ENCODE assay signal across 8 mouse cellular contexts in genomic region chr6:90607196-90607595, GRCm38 (mm10). TPM values are rescaled to one million over a fixed set of nuclear protein-coding genes. Genes with fewer than 3 reads are reported as not detected.
DNase-seq lines count a peak whose midpoint lies in the region; ATAC-seq and TF ChIP-seq lines count a peak whose summit lies in the region.

No protein-coding gene starts in this region.

- ATAC-seq in erythroblast, adult 5-6 weeks (replicated peaks; ENCODE audit: low FRiP score, poor library complexity, severe bottlenecking), result peak; percentile 65
- 0 out of 2 replicates have a peak, but pooled peaks have one; percentile 36 for ATAC-seq in megakaryocyte, adult 5-6 weeks (ENCODE audit: poor library complexity, severe bottlenecking)

- no peak for TF ChIP-seq POLR2A in kidney, adult 2 months (IDR thresholded peaks at IDR 0.05; ENCODE audit: low read depth, low read length)
- TF ChIP-seq POLR2A in bone marrow, adult 2 months (IDR thresholded peaks at IDR 0.05; ENCODE audit: borderline replicate concordance, control insufficient read depth, low read depth, low read length), result no peak
- TF ChIP-seq POLR2A in thymus, adult 2 months (IDR thresholded peaks at IDR 0.05; ENCODE audit: control insufficient read depth, extremely low read depth, insufficient read depth, low read length, poor library complexity), result no peak

- 14% methylated on average over 5 of the region's 5 CpGs for WGBS in kidney, adult 2 months
- 10% methylated on average over 5 of the region's 5 CpGs for WGBS in bone marrow, adult 2 months
- WGBS in thymus, adult 2 months, result 17% methylated on average over 5 of the region's 5 CpGs

- peak; percentile 87 for TF ChIP-seq CTCF in kidney, adult 2 months (conservative IDR thresholded peaks at IDR 0.05; ENCODE audit: insufficient read depth, insufficient read length, low read depth, low read length)
- peak; percentile 83 for TF ChIP-seq CTCF in E14TG2a.4 (conservative IDR thresholded peaks at IDR 0.05; ENCODE audit: low read length)
- peak; percentile 96 for TF ChIP-seq CTCF in bone marrow, adult 2 months (IDR thresholded peaks at IDR 0.05; ENCODE audit: control insufficient read depth, insufficient read depth, low read length)
- peak; percentile 80; the same call in 1 of the 2 replicates for TF ChIP-seq CTCF in thymus, adult 2 months (IDR thresholded peaks at IDR 0.05; ENCODE audit: borderline replicate concordance, control insufficient read depth, extremely low read depth, insufficient read depth, low read length, poor library complexity)

- peak; percentile 69 for DNase-seq in kidney, adult 2 months
- DNase-seq in kidney, adult 11 months, result no peak
- peak; percentile 58 to 76 for DNase-seq in layer of hippocampus, postnatal 10 days (ENCODE audit: low spot score in 2 of 2)
- DNase-seq in thymus, adult 2 months, result peak; percentile 65

- no peaks in the 10 kb centered on the region for H3K9me3 ChIP-seq in E14TG2a.4 (ENCODE audit: low read length)

- peaks cover 5% of the 10 kb centered on the region for H3K4me1 ChIP-seq in kidney, adult 2 months (ENCODE audit: control insufficient read depth, insufficient read depth, low read length)
- H3K4me1 ChIP-seq in E14TG2a.4 (replicated peaks; ENCODE audit: low read depth, low read length), result peaks cover 9% of the 10 kb centered on the region
- peaks cover 7% of the 10 kb centered on the region for H3K4me1 ChIP-seq in bone marrow, adult 2 months (ENCODE audit: control insufficient read depth, insufficient read depth, low read length)
- peaks cover 17% of the 10 kb centered on the region for H3K4me1 ChIP-seq in thymus, adult 2 months (replicated peaks; ENCODE audit: control insufficient read depth, insufficient read depth, low read length)

- H3K27me3 ChIP-seq in kidney, adult 2 months (replicated peaks; ENCODE audit: control insufficient read depth, insufficient read depth, low read length), result no peaks in the 10 kb centered on the region
- H3K27me3 ChIP-seq in E14TG2a.4 (ENCODE audit: insufficient read depth, low read length), result peaks cover 24% of the 10 kb centered on the region
- H3K27me3 ChIP-seq in thymus, adult 2 months (ENCODE audit: control insufficient read depth, insufficient read depth, low read length), result no peaks in the 10 kb centered on the region

- no peak overlapping the region for H3K4me3 ChIP-seq in kidney, adult 2 months (ENCODE audit: insufficient read depth, low read depth, low read length)
- H3K4me3 ChIP-seq in E14TG2a.4 (replicated peaks; ENCODE audit: low read length), result no peak overlapping the region
- no peak overlapping the region for H3K4me3 ChIP-seq in bone marrow, adult 2 months (replicated peaks; ENCODE audit: control insufficient read depth, low read depth, low read length)
- H3K4me3 ChIP-seq in thymus, adult 2 months (ENCODE audit: control insufficient read depth, insufficient read depth, low read length), result no peak overlapping the region

- no peaks in the 10 kb centered on the region for H3K36me3 ChIP-seq in kidney, adult 2 months (ENCODE audit: control insufficient read depth, insufficient read depth, low read length)
- H3K36me3 ChIP-seq in E14TG2a.4 (ENCODE audit: insufficient read depth, low read length), result no peaks in the 10 kb centered on the region
- H3K36me3 ChIP-seq in thymus, adult 2 months (ENCODE audit: control insufficient read depth, insufficient read depth, low read length), result no peaks in the 10 kb centered on the region

- no peak overlapping the region for H3K27ac ChIP-seq in kidney, adult 2 months (ENCODE audit: insufficient read depth, low read depth, low read length)
- H3K27ac ChIP-seq in bone marrow, adult 2 months (ENCODE audit: control insufficient read depth, insufficient read depth, low read depth, low read length, poor library complexity), result no peak overlapping the region
- no peak overlapping the region for H3K27ac ChIP-seq in thymus, adult 2 months (ENCODE audit: control insufficient read depth, insufficient read depth, low read length)

RNA-seq across cellular contexts. Expression of gene Slc41a3, which starts 2.7 kb away (rescaled TPM):
- polyA plus RNA-seq in kidney, adult 2 months (2012; rRNA removed), result 6.3 and 8.0 TPM in 2 replicates
- 4.8 and 6.3 TPM in 2 replicates for polyA plus RNA-seq in bone marrow, adult 2 months (2011; ENCODE audit: insufficient read depth, insufficient read length, low replicate concordance, missing spikeins)
- 1.3 and 1.5 TPM in 2 replicates for total RNA-seq in erythroblast, adult 5-6 weeks (2015; ENCODE audit: low replicate concordance)
- 1.8 and 2.7 TPM in 2 replicates for total RNA-seq in erythroblast, adult 5-6 weeks (2017; ENCODE audit: low replicate concordance)
- total RNA-seq in layer of hippocampus, postnatal 10 days (2021), result 1 to 10 TPM; 8.2 TPM
- total RNA-seq in megakaryocyte, adult 5-6 weeks (2015), result 11.5 and 11.6 TPM in 2 replicates
- 5.8 and 7.1 TPM in 2 replicates for total RNA-seq in megakaryocyte, adult 5-6 weeks (2017)
- 9.6 and 12.3 TPM in 2 replicates for polyA plus RNA-seq in thymus, adult 2 months (2012; rRNA removed)
